Mouse (Mus musculus) adrenal gland, adult 18-20 months (tissue): ENCODE data around the gene Zfp335. TPM values are rescaled to one million over a fixed set of nuclear protein-coding genes. Genes with fewer than 3 reads are reported as not detected.

Source experiments
- DNase-seq, 2 experiments: peaks; one replicate each; pipeline ENCODE4 v3.0.0; 2021 to 2022; ENCODE audit warnings: low spot score in 2 of 2
- long read RNA-seq, 2 experiments: library from polyadenylated mRNA; stranded (forward); transcript quantifications; one replicate each; pipeline ENCODE4 v2.0.0; 2021
- total RNA-seq, 2 experiments: library from RNA; stranded (reverse); gene quantifications; 1 replicate in 1 of 2; 2 replicates in 1 of 2; pipeline ENCODE4 v1.2.3; 2021

Gene Zfp335
- 10 to 100 TPM; 20.9 to 22.4 TPM for total RNA-seq
- long read RNA-seq, experiment 1, full-length matches to known transcripts, result 1 of 12 reads
- long read RNA-seq, experiment 1, partial matches to known transcripts, result 2 of 12 reads
- long read RNA-seq, experiment 1, other reads (novel, unspliced or antisense), result 9 of 12 reads
- long read RNA-seq, experiment 2, partial matches to known transcripts, result 13 of 15 reads
- long read RNA-seq, experiment 2, other reads (novel, unspliced or antisense), result 2 of 15 reads

GRCm38 (mm10) chr2:164911086-164912048 lies at the start of gene Zfp335:
Zfp335 (minus strand) TSS chr2:164911757.
- DNase-seq, result peak; percentile 89 to 92

DNA sequence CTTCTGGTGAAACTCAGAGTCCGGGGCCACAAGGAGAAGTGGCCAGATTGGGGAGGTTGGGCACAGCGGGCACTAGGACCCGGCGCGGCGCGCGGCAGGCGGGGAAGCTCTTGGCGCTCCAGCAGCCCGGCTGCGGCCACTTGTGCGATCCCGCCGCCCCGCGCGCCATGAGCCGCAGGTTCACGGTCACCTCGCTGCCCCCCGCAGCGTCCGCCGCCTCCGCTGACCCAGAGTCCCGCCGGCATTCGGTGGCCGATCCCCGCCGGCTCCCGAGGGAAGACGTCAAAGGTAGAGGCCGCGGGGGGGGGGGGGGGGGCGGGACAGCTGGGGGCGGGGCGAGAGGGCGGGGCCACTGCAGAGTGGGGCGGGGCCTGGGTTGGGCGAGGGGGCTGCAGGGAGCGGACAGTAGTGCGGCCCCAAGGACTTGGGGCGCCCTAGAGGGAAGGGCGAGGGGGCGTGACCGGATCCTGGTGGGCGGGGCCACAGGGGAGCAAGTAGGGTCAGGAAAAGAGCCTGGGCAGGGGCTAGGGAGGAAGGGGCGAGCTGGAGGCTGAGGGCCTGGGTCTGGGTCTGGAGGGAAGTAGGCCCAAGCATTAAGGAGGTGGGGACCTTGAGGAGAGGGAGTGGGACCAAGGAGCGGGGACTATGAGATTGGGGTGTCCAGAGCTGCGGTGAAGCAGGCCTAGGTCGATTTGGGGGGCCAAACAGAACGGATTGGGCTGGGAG lies 49.3 kb upstream of the Zfp335 start, which contains the start of gene Slc12a5:
Gene Slc12a5, plus strand, starts transcription at position 87 of the 726 bp plus-strand sequence.
- DNase-seq, result peak; percentile 63 to 67

GRCm38 (mm10) chr2:164957548-164958315 lies 46.2 kb upstream of the Zfp335 start:
- DNase-seq, result no peak

- DNase-seq, result no peak
Measured at GRCm38 (mm10) chr2:164956195-164956594, 44.6 kb upstream of the Zfp335 start.

GRCm38 (mm10) chr2:164955725-164956124 lies 44.2 kb upstream of the Zfp335 start:
- DNase-seq, result no peak

DNA sequence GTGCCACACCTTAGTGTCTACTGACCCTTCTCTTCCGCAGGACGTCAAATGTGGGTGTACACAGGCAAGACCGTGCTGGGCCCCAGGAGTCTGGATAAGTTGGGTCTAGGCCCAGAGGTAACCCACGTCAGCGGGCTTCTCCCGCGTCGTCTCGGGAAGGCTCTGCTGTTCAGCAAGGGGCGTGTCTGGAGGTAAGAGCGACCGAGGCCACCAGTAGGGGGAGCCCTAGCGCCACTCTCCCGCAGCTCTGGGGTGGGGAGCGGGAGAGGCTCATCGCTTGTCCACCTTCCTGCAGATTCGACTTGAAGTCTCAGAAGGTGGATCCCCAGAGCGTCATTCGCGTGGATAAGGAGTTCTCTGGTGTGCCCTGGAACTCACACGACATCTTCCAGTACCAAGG lies 41.7 kb upstream of the Zfp335 start:
- peak; percentile 86 for DNase-seq

DNA sequence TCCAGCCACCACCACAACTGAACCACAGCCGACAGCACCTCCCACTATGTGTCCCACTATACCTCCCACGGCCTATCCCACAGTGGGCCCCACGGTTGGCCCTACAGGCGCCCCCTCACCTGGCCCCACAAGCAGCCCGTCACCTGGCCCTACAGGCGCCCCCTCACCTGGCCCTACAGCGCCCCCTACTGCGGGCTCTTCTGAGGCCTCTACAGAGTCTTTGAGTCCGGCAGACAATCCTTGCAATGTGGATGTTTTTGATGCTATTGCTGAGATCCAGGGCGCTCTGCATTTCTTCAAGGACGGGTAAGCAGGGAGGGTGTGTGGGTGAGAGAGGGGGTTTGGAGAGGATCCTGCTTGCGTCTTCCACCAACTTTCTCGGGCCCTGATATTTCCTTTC lies 40.9 kb upstream of the Zfp335 start:
- no peak for DNase-seq

DNA sequence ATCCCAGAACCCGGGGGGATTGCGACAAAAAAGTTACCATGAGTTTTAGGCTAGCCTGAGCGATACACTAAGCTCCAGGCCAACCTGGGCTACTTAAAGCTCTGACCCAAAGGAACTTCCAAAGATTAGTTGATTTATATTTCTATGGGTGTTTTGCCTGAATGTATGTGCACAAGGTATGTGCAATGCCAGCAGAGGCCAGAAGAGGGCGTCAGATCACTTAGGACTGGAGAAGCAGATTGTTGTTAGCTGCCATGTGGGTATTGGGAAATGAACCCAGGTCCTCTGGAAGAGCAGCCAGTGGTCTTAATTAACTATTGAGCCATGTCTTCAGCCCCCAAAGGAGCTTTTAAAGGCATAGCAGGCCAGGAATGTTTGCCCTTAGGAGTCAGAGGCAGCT lies 40.2 kb upstream of the Zfp335 start:
- no peak for DNase-seq

GRCm38 (mm10) chr2:164950501-164950900 lies 38.9 kb upstream of the Zfp335 start:
- DNase-seq, result no peak

DNA sequence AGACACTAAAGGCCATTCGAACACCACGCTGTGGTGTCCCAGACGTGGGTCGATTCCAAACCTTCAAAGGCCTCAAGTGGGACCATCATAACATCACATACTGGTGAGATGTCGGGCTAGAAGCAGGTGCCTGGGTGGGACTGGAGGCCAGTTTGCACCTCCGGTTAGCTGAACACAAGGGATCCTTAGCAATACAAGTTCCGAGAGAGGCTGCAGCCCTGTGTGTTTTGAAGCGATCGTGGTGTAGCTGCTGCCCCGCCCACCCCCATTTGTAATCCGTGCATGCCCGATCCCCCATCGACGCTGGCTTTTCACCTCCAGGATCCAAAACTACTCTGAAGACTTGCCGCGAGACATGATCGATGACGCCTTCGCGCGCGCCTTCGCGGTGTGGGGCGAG lies 37.4 kb upstream of the Zfp335 start:
- DNase-seq, result no peak

GRCm38 (mm10) chr2:164947930-164948329 lies 36.4 kb upstream of the Zfp335 start:
- no peak for DNase-seq

GRCm38 (mm10) chr2:164947506-164947905 lies 35.9 kb upstream of the Zfp335 start:
- no peak for DNase-seq

DNA sequence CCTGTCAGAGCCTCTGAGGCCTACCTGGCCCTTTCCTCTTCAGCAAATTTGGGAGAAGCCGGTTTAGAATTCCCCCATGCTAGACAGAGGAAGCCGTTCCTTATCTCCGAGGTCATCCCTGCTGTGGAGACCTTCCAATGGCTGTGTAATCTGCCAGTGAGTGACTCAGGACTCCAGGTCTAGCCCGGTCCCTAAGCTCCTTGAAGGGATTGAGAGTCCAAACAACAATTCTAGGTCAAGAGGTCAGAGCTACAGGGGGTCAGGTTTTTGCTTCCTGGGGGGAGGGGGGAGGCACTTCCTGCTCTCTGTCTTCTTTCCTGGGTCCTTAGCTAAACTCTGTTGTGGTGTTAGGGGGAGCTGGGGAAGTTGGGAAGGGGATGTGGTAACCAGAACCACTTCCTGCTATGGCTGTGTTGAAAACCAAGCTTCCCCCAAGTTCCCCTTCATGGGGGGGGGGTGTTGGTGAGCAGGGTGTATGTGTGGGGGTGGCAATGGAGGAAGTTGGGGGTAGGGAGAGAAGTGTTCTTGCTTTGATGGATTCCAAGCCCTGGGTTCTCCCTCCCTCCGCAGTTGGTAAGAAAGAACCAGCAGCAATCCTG lies 31.2 kb upstream of the Zfp335 start:
- DNase-seq, result no peak

GRCm38 (mm10) chr2:164940140-164940830 lies 28.7 kb upstream of the Zfp335 start, which contains the start of gene Mmp9:
Mmp9 (plus strand) TSS chr2:164940780.
- no peak for DNase-seq

DNA sequence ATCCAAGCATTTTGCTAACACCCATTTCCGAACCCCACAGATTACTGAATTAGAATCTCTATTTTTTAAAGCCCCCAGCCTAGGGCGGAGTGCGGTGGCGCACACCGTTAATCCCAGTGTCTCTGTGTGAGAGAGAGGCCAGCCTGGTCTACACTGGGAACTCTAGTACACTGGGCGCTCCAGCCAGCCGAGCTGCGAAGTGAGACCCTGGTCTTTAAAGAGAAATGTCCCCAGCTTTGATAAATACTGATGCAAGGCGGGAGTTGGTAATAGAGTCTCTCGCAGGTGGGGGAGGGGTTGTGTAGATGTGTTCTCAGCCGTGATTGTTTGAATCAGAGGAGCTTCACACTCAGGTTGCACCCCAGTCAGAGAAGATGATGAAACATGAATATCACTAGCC lies 27.5 kb upstream of the Zfp335 start:
- no peak for DNase-seq

- DNase-seq, result no peak
Measured at GRCm38 (mm10) chr2:164938146-164939091, 26.9 kb upstream of the Zfp335 start.

DNA sequence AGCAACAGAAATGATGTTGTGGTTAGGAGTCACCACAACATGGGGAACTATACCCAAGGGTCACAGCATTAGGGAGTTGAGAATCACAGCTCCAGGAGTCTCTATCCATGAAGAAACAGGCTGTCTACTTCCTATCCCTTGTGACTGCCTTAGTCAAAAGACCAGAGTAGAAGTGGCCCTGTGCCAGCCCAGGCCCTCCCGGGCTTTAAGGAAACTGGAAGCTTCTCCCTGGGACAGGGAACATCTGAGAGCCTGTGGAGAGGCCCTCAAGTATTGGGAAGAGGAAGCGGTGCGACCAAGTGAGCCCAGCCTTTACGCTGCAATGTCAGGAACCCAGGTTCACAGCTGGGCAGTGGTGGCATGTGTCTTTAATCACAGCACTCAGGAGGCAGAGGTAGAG lies 24.4 kb upstream of the Zfp335 start:
- DNase-seq, result no peak

DNA sequence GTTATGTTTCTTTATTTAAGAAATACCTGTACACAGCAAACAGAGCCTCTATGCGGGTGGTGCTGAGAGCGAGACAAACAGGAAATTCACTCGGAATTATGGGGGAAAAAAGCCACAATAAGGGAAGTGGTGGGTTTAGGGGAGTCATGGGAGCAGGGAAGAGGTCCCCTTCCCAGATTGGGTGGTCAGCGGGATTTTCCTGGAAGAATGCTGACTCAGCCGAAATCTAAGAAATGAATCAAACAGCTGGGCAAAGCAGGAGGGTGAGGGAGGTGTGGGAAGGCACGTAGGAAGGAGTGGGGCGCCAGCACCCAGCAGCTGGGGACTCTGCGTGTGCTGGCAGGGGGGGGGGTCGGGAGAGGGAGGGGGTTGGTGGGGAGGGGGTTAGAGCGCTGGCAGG lies 22.0 kb upstream of the Zfp335 start:
- DNase-seq, result no peak
